Mouse (Mus musculus) kidney, adult 2 months (tissue): ENCODE results near the gene Sct. TPM values are rescaled to one million over a fixed set of nuclear protein-coding genes. Genes with fewer than 3 reads are reported as not detected.

Source experiments
- DNase-seq: peaks from one replicate; pipeline ENCODE4 v3.0.0; 2021
- H3K27ac ChIP-seq: fragments of 200-500 bp; 2 replicates; pipeline ENCODE4 v1.5.1; 2012; ENCODE audit warnings: low read depth, low read length, control low read depth, inconsistent platforms; ENCODE audit not compliant: insufficient read depth
- H3K27me3 ChIP-seq: fragments of 200-500 bp; replicated peaks from 2 replicates; pipeline ENCODE4 v1.6.1; 2012; ENCODE audit warnings: mild to moderate bottlenecking, moderate library complexity, low read length, inconsistent platforms; ENCODE audit not compliant: control insufficient read depth, insufficient read depth
- H3K36me3 ChIP-seq: fragments of 200-500 bp; 2 replicates; pipeline ENCODE4 v1.6.1; 2012; ENCODE audit warnings: mild to moderate bottlenecking, moderate library complexity, low read length, inconsistent platforms; ENCODE audit not compliant: control insufficient read depth, insufficient read depth
- H3K4me1 ChIP-seq: fragments of 200-500 bp; 2 replicates; pipeline ENCODE4 v1.6.1; 2011; ENCODE audit warnings: low read length; ENCODE audit not compliant: control insufficient read depth, insufficient read depth
- H3K4me3 ChIP-seq: fragments of 200-500 bp; 2 replicates; pipeline ENCODE4 v1.5.1; 2011; ENCODE audit warnings: mild to moderate bottlenecking, low read depth, low read length, control low read depth; ENCODE audit not compliant: insufficient read depth
- CTCF ChIP-seq: fragments of 200-500 bp; conservative IDR thresholded peaks from 2 replicates; pipeline ENCODE4 v1.5.1; 2011; ENCODE audit warnings: low read depth, mild to moderate bottlenecking, control low read depth, low read length, moderate library complexity, mixed read lengths; ENCODE audit not compliant: insufficient read depth, insufficient read length
- POLR2A ChIP-seq: fragments of 200-500 bp; IDR thresholded peaks from one replicate; pipeline ENCODE4 v1.6.1; 2011; ENCODE audit warnings: low read depth, low read length, control low read depth
- WGBS: fragments of 180-500 bp; shearing (Covaris S2); methylation state at CpG from one replicate; pipeline ENCODE4 v1.1.7; 2018; 5-methylcytosine and 5-hydroxymethylcytosine counted together
- polyA plus RNA-seq: library from polyadenylated mRNA; depleted of rRNA; stranded (reverse); fragments of >200 nt; gene quantifications from 2 replicates; pipeline ENCODE4 v1.2.3, GENCODE M21; 2012

Gene Sct
- polyA plus RNA-seq, 1 experiment, result 2.0 TPM

GRCm38 (mm10) chr7:141282756-141283155 is 3.8 kb upstream of the Sct start:
- DNase-seq, result peak; percentile 31

DNA sequence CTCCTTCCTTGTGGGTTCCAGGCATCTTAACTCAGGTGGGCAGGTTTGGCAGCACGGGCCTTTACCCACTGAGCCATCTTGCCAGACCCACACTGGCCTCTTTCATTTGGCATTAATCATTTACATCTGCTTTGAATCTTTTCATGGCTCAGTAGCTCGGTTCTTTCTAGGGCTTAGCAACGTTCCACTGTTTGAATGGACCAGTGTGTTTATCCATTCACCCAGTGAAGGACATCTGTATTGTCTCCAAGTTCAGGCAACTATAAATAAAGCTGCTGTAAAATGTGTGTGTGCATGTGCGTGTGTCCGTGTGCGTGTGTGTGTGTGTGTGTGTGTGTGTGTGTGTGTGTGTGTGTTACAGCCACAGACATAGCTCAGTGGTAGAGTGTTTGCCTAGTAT is 2.5 kb upstream of the Sct start:
- no peak for TF ChIP-seq CTCF
- TF ChIP-seq POLR2A, result no peak
- 36% methylated on average over 6 of the region's 6 CpGs for WGBS
- no peak overlapping the region for H3K27ac ChIP-seq

More at GRCm38 (mm10) chr7:141282756-141283155, 3.8 kb upstream of the Sct start:
- WGBS, result 65% methylated on average over 4 of the region's 4 CpGs
- Histone ChIP-seq H3K27me3 (no peaks in the 10 kb centered on the region), H3K4me3 (no peak overlapping the region), H3K36me3 (no peaks in the 10 kb centered on the region), H3K4me1 (peaks cover 8% of the 10 kb centered on the region), H3K27ac (no peak overlapping the region)
- TF ChIP-seq POLR2A, result no peak
- no peak for TF ChIP-seq CTCF

GRCm38 (mm10) chr7:141277701-141278678 is 943 bp downstream of the Sct start:
- WGBS, result 76% methylated on average over 11 of the region's 11 CpGs

More for the DNA sequence above, 2.5 kb upstream of the Sct start:
- Histone ChIP-seq H3K27me3 (no peaks in the 10 kb centered on the region), H3K36me3 (no peaks in the 10 kb centered on the region), H3K4me1 (peaks cover 12% of the 10 kb centered on the region), H3K4me3 (no peak overlapping the region)
- DNase-seq, result peak; percentile 74

DNA sequence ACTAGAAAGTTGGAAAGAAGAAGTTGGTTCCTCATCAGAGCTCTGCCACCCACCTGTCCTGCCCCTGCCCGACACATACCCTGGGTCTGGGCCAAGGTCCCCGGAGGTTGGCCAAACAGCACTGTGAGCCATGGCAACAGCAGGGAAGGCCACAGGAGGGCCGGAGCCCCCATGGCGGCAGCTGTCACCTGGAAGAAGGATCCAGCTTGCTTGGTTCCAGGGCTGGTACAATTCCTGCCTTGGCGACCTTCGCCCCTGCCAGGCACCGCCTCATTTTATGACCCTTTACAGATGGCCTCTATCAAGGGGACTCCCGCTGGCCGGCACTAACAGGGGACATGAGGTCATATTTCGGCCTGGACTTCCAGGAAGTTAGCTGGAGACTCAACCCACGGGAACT is 2.4 kb downstream of the Sct start, which contains the start of gene Cdhr5:
Cdhr5 (minus strand) TSS at position 241 of the 400 bp plus-strand sequence.
- 29% methylated on average over 11 of the region's 11 CpGs for WGBS
- DNase-seq, result peak; percentile 91
- H3K27me3 ChIP-seq, result no peaks in the 10 kb centered on the region
- H3K36me3 ChIP-seq, result no peaks in the 10 kb centered on the region
- H3K4me3 ChIP-seq, result peak within 1 kb of the TSS; percentile 56
- H3K27ac ChIP-seq, result peak within 1 kb of the TSS; percentile 66
- peaks cover 17% of the 10 kb centered on the region for H3K4me1 ChIP-seq
- no peak for TF ChIP-seq POLR2A
- TF ChIP-seq CTCF, result no peak

More at GRCm38 (mm10) chr7:141277701-141278678, 943 bp downstream of the Sct start:
- Histone ChIP-seq H3K4me1 (peaks cover 21% of the 10 kb centered on the region), H3K36me3 (no peaks in the 10 kb centered on the region), H3K27me3 (no peaks in the 10 kb centered on the region), H3K4me3 (no peak overlapping the region), H3K27ac (no peak overlapping the region)
- DNase-seq, result no peak
- TF ChIP-seq POLR2A, result no peak
- TF ChIP-seq CTCF, result no peak

GRCm38 (mm10) chr7:141275356-141275755 is 3.6 kb downstream of the Sct start:
- Histone ChIP-seq H3K4me1 (peaks cover 12% of the 10 kb centered on the region; the same call in 1 of the 2 replicates), H3K4me3 (peak overlapping the region; percentile 56; the same call in 1 of the 2 replicates), H3K27ac (no peak overlapping the region), H3K27me3 (no peaks in the 10 kb centered on the region), H3K36me3 (no peaks in the 10 kb centered on the region)
- TF ChIP-seq CTCF (no peak), POLR2A (no peak)
- 75% methylated on average over 9 of the region's 9 CpGs for WGBS
- no peak for DNase-seq

DNA sequence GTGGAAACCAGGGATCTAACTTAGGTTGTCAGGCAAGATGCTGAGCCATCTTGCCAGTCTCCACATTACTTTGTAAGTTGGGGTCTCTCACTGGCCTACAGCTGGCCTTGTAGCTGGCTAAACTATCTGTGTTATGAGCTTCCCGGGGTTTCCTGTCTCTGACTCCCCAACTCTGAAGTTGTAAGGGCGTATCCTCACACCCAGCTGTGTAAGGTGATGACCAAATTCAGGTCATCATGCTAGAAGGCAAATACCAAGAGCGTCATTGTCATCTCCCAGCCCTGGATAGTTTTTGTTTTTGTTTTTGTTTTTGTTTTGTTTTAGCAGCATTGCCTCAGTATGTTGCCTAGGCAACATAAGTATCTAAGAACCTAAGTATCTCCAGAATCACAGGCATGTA is 8.3 kb downstream of the Sct start:
- Histone ChIP-seq H3K36me3 (no peaks in the 10 kb centered on the region), H3K27me3 (no peaks in the 10 kb centered on the region)

DNA sequence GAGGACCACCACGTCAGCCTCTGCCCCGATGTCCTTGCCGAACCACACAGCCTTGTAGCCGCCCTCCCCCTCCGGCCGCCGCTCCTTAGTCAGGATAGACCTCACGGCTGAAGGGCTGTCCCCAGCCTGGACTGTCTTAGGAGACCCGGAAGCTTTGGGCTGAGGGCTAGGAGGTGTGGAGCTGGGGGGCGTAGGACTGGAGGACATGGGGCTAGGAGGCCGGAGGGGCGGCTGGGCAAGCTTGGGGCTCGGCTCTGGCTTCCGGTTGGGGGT is 9.7 kb downstream of the Sct start:
- no peak overlapping the region for H3K27ac ChIP-seq
- peaks cover 3% of the 10 kb centered on the region; the same call in 1 of the 2 replicates for H3K4me1 ChIP-seq
- no peak for DNase-seq
- H3K36me3 ChIP-seq, result no peaks in the 10 kb centered on the region
- 79% methylated on average over 14 of the region's 14 CpGs for WGBS
- H3K4me3 ChIP-seq, result no peak overlapping the region; the same call in 1 of the 2 replicates
- no peaks in the 10 kb centered on the region for H3K27me3 ChIP-seq
- no peak for TF ChIP-seq CTCF
- TF ChIP-seq POLR2A, result no peak

More for the DNA sequence above, 8.3 kb downstream of the Sct start:
- TF ChIP-seq CTCF (no peak), POLR2A (no peak)
- Histone ChIP-seq H3K4me1 (peaks cover 7% of the 10 kb centered on the region; the same call in 1 of the 2 replicates), H3K27ac (no peak overlapping the region), H3K4me3 (no peak overlapping the region)
- no peak for DNase-seq
- WGBS, result 87% methylated on average over 3 of the region's 3 CpGs
